Mouse (Mus musculus): ENCODE measurements around the gene Hdgfl2.

DNA sequence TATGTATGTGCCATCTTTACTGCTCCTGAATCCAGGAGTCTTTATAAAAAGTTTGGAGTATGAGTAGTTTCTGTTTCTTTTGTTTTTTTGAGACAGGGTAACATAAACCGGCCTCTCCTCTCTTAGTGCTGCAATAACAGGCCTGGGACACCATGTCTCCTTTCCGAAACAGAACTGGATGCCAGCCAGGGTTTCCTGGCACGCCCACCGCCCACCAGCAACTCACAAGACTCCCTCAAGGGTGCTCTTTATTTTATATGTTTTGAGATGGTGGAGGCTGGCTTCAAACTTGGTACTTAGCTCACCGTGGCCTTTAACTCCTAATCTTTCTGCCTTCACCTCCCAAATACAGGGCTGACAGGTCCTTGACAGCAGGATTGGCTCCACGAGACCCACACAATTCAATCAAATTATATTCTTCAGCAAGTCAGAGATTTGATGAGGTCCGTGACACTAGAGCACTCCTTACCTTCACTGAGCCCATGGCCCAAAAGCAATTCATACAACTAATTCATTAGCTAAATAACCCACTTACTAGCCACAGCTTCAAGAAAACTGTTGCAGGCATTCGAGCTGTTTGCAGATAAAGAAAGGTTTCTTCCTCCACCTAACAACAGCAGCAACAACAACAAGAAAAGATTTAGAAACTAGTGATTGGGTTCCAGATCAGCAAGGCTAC lies 40.7 kb upstream of the Hdgfl2 start:
- TF ChIP-seq EP300 (IDR thresholded peaks at IDR 0.05; ENCODE audit: insufficient read depth, low read depth, low read length) (no peak), POLR2A (IDR thresholded peaks at IDR 0.05; ENCODE audit: insufficient read depth, low read depth, low read length) (no peak), CTCF (IDR thresholded peaks at IDR 0.05) (no peak)
